In genomic region chr5:130319783-130320182, GRCm38 (mm10) we compare ENCODE assay signal across 19 mouse cellular contexts. TPM values are rescaled to one million over a fixed set of nuclear protein-coding genes. Genes with fewer than 3 reads are reported as not detected.
"Had no signal": no experiment of that assay in that cellular context is flagged by ENCODE, and none has a peak within 500 bp of the region (broad histone marks: within the 10 kb centered on the region; RNA-seq: fewer than 3 reads in every experiment).

No protein-coding gene starts in this region.

- H3K9me3 ChIP-seq: stomach, embryonic 15.5 days had no signal

- ATAC-seq: liver, postnatal 0 days; lung, postnatal 0 days; midbrain, embryonic 16.5 days had no signal

- DNase-seq: liver, postnatal 0 days; lung, adult 2 months; right cerebral cortex, postnatal 14 days; thymus, adult 2 months; thymus, postnatal 25 days; thymus, postnatal 4 days had no signal

- H3K9ac ChIP-seq: liver, postnatal 0 days; lung, embryonic 15.5 days; midbrain, embryonic 12.5 days; neural tube, embryonic 12.5 days; stomach, embryonic 15.5 days had no signal

- H3K4me2 ChIP-seq: lung, embryonic 15.5 days; midbrain, embryonic 12.5 days; neural tube, embryonic 12.5 days; stomach, embryonic 15.5 days had no signal

- H3K4me1 ChIP-seq: midbrain, embryonic 12.5 days; neural tube, embryonic 12.5 days; stomach, embryonic 15.5 days had no signal

- H3K27ac ChIP-seq: lung, embryonic 15.5 days; macrophage; midbrain, embryonic 12.5 days; neural tube, embryonic 12.5 days; stomach, embryonic 15.5 days; stomach, postnatal 0 days had no signal

- H3K27me3 ChIP-seq: lung, embryonic 15.5 days; megakaryocyte, embryonic 14.5 days; midbrain, embryonic 12.5 days; neural tube, embryonic 12.5 days; stomach, embryonic 15.5 days had no signal

- H3K36me3 ChIP-seq: stomach, embryonic 15.5 days had no signal

- H3K4me3 ChIP-seq: lung, embryonic 15.5 days; megakaryocyte, embryonic 14.5 days; midbrain, embryonic 12.5 days; neural tube, embryonic 12.5 days; stomach, embryonic 15.5 days had no signal

RNA-seq across cellular contexts. Expression of gene Caln1, which starts 49.5 kb away (rescaled TPM):
- total RNA-seq: megakaryocyte progenitor cell, adult 5-6 weeks; monocyte, adult 5-6 weeks; neutrophil, adult 5-6 weeks had no signal
- polyA plus RNA-seq: lung, adult 2 months; lung, postnatal 0 days; macrophage; spleen, adult 2 months had no signal
